Mouse (Mus musculus) CH12.LX (cell line): Measurements from ENCODE around the gene Pawr. TPM values are rescaled to one million over a fixed set of nuclear protein-coding genes. Genes with fewer than 3 reads are reported as not detected.

Source experiments
- DNase-seq: peaks from one replicate; pipeline ENCODE4 v3.0.0-alpha.2; 2013; ENCODE audit errors: extremely low read depth
- H3K27ac ChIP-seq: 2 replicates; pipeline ENCODE4 v1.5.1; 2012; ENCODE audit warnings: low read depth, mild to moderate bottlenecking, control low read depth, moderate library complexity; ENCODE audit not compliant: insufficient read depth
- H3K27me3 ChIP-seq: replicated peaks from 2 replicates; pipeline ENCODE3; 2012; ENCODE audit warnings: inconsistent platforms
- H3K36me3 ChIP-seq, 2 experiments: replicated peaks in 1 of 2; 2 replicates each; pipeline versions ENCODE3 to v1.6.1; 2012; ENCODE audit warnings: inconsistent platforms in 1 of 2, low read length in 1 of 2, mild to moderate bottlenecking in 1 of 2, mixed read lengths in 1 of 2, moderate library complexity in 1 of 2; ENCODE audit not compliant: control insufficient read depth in 1 of 2, insufficient read depth in 1 of 2
- H3K4me1 ChIP-seq, 2 experiments: 2 replicates each; pipeline ENCODE4 v1.6.1; 2012; ENCODE audit warnings: inconsistent platforms in 1 of 2, moderate library complexity in 1 of 2; ENCODE audit not compliant: insufficient read depth in 2 of 2, control insufficient read depth in 1 of 2
- H3K4me2 ChIP-seq: 2 replicates; pipeline ENCODE4 v1.6.1; 2012; ENCODE audit warnings: low read depth, mild to moderate bottlenecking, control low read depth; ENCODE audit not compliant: poor library complexity, insufficient read depth, severe bottlenecking
- H3K4me3 ChIP-seq, 3 experiments: fragments of 150-350 bp in 1 of 3; sonication (generic) in 1 of 3; replicated peaks in 1 of 3; 2 replicates each; pipeline versions ENCODE3 to v1.5.1; 2011 to 2012; ENCODE audit warnings: low read depth in 2 of 3, low read length in 2 of 3, mild to moderate bottlenecking in 2 of 3, moderate library complexity in 2 of 3, control low read depth in 1 of 3, improper control_type of control experiment in 1 of 3, inconsistent platforms in 1 of 3, mixed read lengths in 1 of 3; ENCODE audit not compliant: poor library complexity in 1 of 3
- H3K79me2 ChIP-seq: replicated peaks from 2 replicates; pipeline ENCODE4 v1.6.1; 2012; ENCODE audit warnings: mild to moderate bottlenecking, moderate library complexity; ENCODE audit not compliant: control insufficient read depth, poor library complexity, insufficient read depth, severe bottlenecking; ENCODE audit errors: extremely low read depth
- H3K9ac ChIP-seq: 2 replicates; pipeline ENCODE4 v1.6.1; 2012; ENCODE audit warnings: low read depth, mild to moderate bottlenecking, control low read depth, moderate library complexity; ENCODE audit not compliant: insufficient read depth
- H3K9me3 ChIP-seq: replicated peaks from 2 replicates; pipeline ENCODE3; 2012; ENCODE audit warnings: low read length, inconsistent platforms, mixed read lengths
- BHLHE40 ChIP-seq: IDR thresholded peaks from 2 replicates; pipeline ENCODE4 v1.6.1; 2011; ENCODE audit warnings: mild to moderate bottlenecking, low read depth, low read length, improper control_type of control experiment
- CHD2 ChIP-seq: IDR thresholded peaks from 2 replicates; pipeline ENCODE4 v1.6.1; 2011; ENCODE audit warnings: low read length, improper control_type of control experiment
- ELF1 ChIP-seq: IDR thresholded peaks from 2 replicates; pipeline ENCODE4 v1.6.1; 2014; ENCODE audit warnings: low read depth, mild to moderate bottlenecking, inconsistent platforms, low read length, improper control_type of control experiment
- ETS1 ChIP-seq: conservative IDR thresholded peaks from 2 replicates; pipeline ENCODE4 v1.6.1; 2012; ENCODE audit warnings: low read depth, mild to moderate bottlenecking, inconsistent platforms, low read length, improper control_type of control experiment, moderate library complexity
- GABPA ChIP-seq: IDR thresholded peaks from 2 replicates; pipeline ENCODE4 v1.6.1; 2012; ENCODE audit warnings: low read depth, low read length, improper control_type of control experiment, inconsistent platforms; ENCODE audit not compliant: insufficient replicate concordance
- HCFC1 ChIP-seq: IDR thresholded peaks from 2 replicates; pipeline ENCODE4 v1.6.1; 2012; ENCODE audit warnings: low read depth, mild to moderate bottlenecking, inconsistent platforms, low read length, improper control_type of control experiment
- IRF4 ChIP-seq: IDR thresholded peaks from 2 replicates; pipeline ENCODE4 v1.6.1; 2014; ENCODE audit warnings: low read depth, mild to moderate bottlenecking, inconsistent platforms, low read length, improper control_type of control experiment
- JUND ChIP-seq: conservative IDR thresholded peaks from 2 replicates; pipeline ENCODE4 v1.6.1; 2011; ENCODE audit warnings: low read depth, low read length, improper control_type of control experiment
- KAT2A ChIP-seq: IDR thresholded peaks from 2 replicates; pipeline ENCODE4 v1.6.1; 2012; ENCODE audit warnings: low read length, improper control_type of control experiment, inconsistent platforms; ENCODE audit not compliant: insufficient replicate concordance
- MAZ ChIP-seq: IDR thresholded peaks from 2 replicates; pipeline ENCODE4 v1.6.1; 2012; ENCODE audit warnings: low read depth, mild to moderate bottlenecking, inconsistent platforms, low read length, improper control_type of control experiment, moderate library complexity
- MXI1 ChIP-seq: IDR thresholded peaks from 2 replicates; pipeline ENCODE4 v1.6.1; 2011; ENCODE audit warnings: mild to moderate bottlenecking, low read depth, low read length, improper control_type of control experiment
- NELFE ChIP-seq: IDR thresholded peaks from 2 replicates; pipeline ENCODE4 v1.6.1; 2011; ENCODE audit warnings: low read depth, low read length, improper control_type of control experiment
- NRF1 ChIP-seq: IDR thresholded peaks from 2 replicates; pipeline ENCODE4 v1.6.1; 2014; ENCODE audit warnings: low read depth, mild to moderate bottlenecking, inconsistent platforms, low read length, improper control_type of control experiment, moderate library complexity
- POLR2AphosphoS2 ChIP-seq: IDR thresholded peaks from 2 replicates; pipeline ENCODE4 v1.6.1; 2011; ENCODE audit warnings: low read depth, low read length, improper control_type of control experiment
- SIN3A ChIP-seq: IDR thresholded peaks from 2 replicates; pipeline ENCODE4 v1.6.1; 2012; ENCODE audit warnings: low read length, improper control_type of control experiment, inconsistent platforms
- USF1 ChIP-seq: IDR thresholded peaks from 2 replicates; pipeline ENCODE4 v1.6.1; 2014; ENCODE audit warnings: low read depth, mild to moderate bottlenecking, inconsistent platforms, low read length, improper control_type of control experiment
- USF2 ChIP-seq: conservative IDR thresholded peaks from 2 replicates; pipeline ENCODE4 v1.6.1; 2011; ENCODE audit warnings: low read depth, low read length, improper control_type of control experiment
- ZC3H11A ChIP-seq: IDR thresholded peaks from 2 replicates; pipeline ENCODE4 v1.6.1; 2012; ENCODE audit warnings: low read depth, mild to moderate bottlenecking, inconsistent platforms, low read length, improper control_type of control experiment
- dilution Hi-C: fragments of 300-500 bp; cut with MboI; formaldehyde crosslinking; loops from 2 replicates; pipeline ENCODE4 v1.14.3; 2020; ENCODE audit warnings: low sequenced_read_pairs; ENCODE audit not compliant: extremely low pct_unique_long_range_greater_than_20kb, extremely low pct_ligation_motif_present
- in situ Hi-C: fragments of 300-500 bp; cut with MboI; formaldehyde crosslinking; loops from 3 replicates; pipeline ENCODE4 v1.14.3; 2019; ENCODE audit warnings: low sequenced_read_pairs, low pct_ligation_motif_present, low pct_unique_long_range_greater_than_20kb, mixed read lengths
- polyA plus RNA-seq: library from polyadenylated mRNA; unstranded; fragments of >175 nt; gene quantifications from 2 replicates; pipeline ENCODE4 v1.2.1, GENCODE M21; 2012; ENCODE audit warnings: low read depth; ENCODE audit not compliant: insufficient read length
- total RNA-seq, 2 experiments: library from RNA; depleted of rRNA; stranded (reverse); fragments of 300-350 nt in 1 of 2; fragments of >200 nt in 1 of 2; gene quantifications; 2 replicates each; pipeline ENCODE4 v1.2.3; 2012 to 2014

Gene Pawr
- total and polyA plus RNA-seq, 3 experiments = not detected

- Histone ChIP-seq H3K79me2 (no peaks in the 10 kb centered on the region), H3K9me3 (no peaks in the 10 kb centered on the region), H3K27me3 (no peaks in the 10 kb centered on the region), H3K4me2 (no peak overlapping the region), H3K4me3 (no peak overlapping the region), H3K27ac (no peak overlapping the region), H3K4me1 (no peaks in the 10 kb centered on the region), H3K36me3 (no peaks in the 10 kb centered on the region), H3K9ac (no peak overlapping the region)
- dilution Hi-C loops (no loop called here), in situ Hi-C loops (no loop called here)
- TF ChIP-seq NRF1 (no peak), POLR2AphosphoS2 (no peak), HCFC1 (no peak), IRF4 (no peak), KAT2A (no peak), BHLHE40 (no peak), USF1 (no peak), MXI1 (no peak), USF2 (no peak)
- no peak for DNase-seq
Observed at GRCm38 (mm10) chr10:108384153-108384769, 52.3 kb downstream of the Pawr start.

DNA sequence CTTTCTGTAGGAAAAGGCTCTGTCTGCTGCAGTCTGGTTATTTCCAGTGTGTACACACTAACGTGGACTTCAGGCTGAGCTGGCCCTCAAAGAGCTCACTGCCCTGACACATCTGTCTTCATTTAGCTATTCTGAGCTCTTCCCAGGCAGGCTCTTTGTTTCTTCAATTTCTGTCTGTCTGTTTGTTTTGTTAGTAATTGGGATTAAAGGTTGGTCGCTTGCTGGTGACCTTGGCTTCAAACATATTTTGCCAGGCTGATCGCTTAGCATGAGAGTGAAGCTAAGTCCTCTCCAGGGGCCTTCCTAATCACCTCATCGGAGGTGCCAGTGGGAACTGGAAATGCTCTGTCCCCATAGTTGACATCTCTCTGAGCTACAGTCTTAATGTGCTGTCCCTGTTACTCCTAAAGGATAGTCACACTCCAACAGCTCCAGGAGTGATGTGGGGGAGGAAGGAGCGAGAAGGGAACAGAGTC, 53.6 kb downstream of the Pawr start:
- H3K4me3 ChIP-seq = no peak overlapping the region
- no peak overlapping the region for H3K27ac ChIP-seq
- H3K27me3 ChIP-seq = no peaks in the 10 kb centered on the region
- no peak overlapping the region for H3K4me2 ChIP-seq
- DNase-seq = no peak
- H3K9ac ChIP-seq = no peak overlapping the region
- no peaks in the 10 kb centered on the region for H3K4me1 ChIP-seq
- dilution Hi-C loops = no loop called here
- in situ Hi-C loops = no loop called here
- no peaks in the 10 kb centered on the region for H3K36me3 ChIP-seq
- no peaks in the 10 kb centered on the region for H3K79me2 ChIP-seq
- no peak for TF ChIP-seq HCFC1
- TF ChIP-seq NELFE = no peak
- no peak for TF ChIP-seq ELF1
- no peak for TF ChIP-seq ETS1
- TF ChIP-seq JUND = no peak
- no peak for TF ChIP-seq MAZ
- no peak for TF ChIP-seq GABPA
- no peak for TF ChIP-seq NRF1
- TF ChIP-seq SIN3A = no peak
- no peak for TF ChIP-seq BHLHE40
- no peak for TF ChIP-seq IRF4
- TF ChIP-seq ZC3H11A = no peak
- no peak for TF ChIP-seq USF2
- no peak for TF ChIP-seq CHD2
- no peaks in the 10 kb centered on the region for H3K9me3 ChIP-seq
